Mouse (Mus musculus): ENCODE results near the gene Pbrm1. TPM values are rescaled to one million over a fixed set of nuclear protein-coding genes. Genes with fewer than 3 reads are reported as not detected.
A peak's percentile ranks its signal among the peaks of the same experiment; 100 is the strongest.

The Pbrm1 gene
- polyA plus RNA-seq, 1 experiment from 2014 or later = 119 TPM

DNA sequence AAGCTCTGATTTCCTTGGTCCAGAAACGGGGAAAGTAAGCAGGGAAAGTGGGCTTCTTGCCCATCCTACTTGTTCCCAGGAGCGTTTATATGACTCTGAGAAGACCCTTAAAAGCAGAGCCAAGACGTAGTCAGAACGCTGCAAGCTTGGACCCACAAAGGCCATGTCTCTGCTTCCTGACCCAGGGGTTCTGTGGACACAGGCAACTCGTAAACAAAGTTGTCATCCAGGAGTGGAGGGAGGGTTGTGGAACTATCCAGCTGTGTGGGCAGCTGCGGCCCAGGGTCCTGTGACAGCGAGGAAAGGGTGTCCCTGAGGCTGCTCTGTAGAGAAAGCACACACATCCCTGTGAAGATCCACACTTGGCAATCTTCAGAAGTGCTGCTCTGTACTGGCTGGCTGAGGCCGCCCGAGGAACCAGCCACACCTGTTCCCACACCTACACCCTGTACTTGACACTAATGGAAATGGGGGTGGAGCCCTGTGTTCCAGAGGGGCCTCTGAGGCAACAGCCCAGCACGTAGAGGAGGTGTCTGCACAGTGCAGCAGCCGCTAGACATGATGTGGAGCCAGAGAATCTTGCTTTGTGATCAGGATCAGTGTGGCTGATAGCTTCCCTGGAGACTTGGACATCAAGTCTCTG, 114.2 kb downstream of the Pbrm1 start:
- no peaks in the 10 kb centered on the region for H3K9me3 ChIP-seq (ENCODE audit: control insufficient read depth, low read depth, low read length)
- H3K36me3 ChIP-seq (ENCODE audit: control insufficient read depth, insufficient read depth, low read length) = peaks cover 32% of the 10 kb centered on the region
- peak overlapping the region; percentile 75 for H3K27ac ChIP-seq (ENCODE audit: low read length)
- peak overlapping the region; percentile 87 for H3K4me2 ChIP-seq (replicated peaks; ENCODE audit: low read depth, low read length)
- no peak overlapping the region for H3K4me3 ChIP-seq (ENCODE audit: low read depth, low read length)
- WGBS = 34% methylated on average over 11 of the region's 11 CpGs
- H3K9ac ChIP-seq (replicated peaks; ENCODE audit: low read depth, low read length) = peak overlapping the region; percentile 12; the same call in 1 of the 2 replicates
- peaks cover 29% of the 10 kb centered on the region for H3K4me1 ChIP-seq (ENCODE audit: control insufficient read depth, insufficient read depth, low read length)
- no peaks in the 10 kb centered on the region for H3K27me3 ChIP-seq (ENCODE audit: control insufficient read depth, insufficient read depth, low read length)
- ATAC-seq (ENCODE audit: insufficient number of reproducible peaks, insufficient read depth, low FRiP score, low read depth) = peak; percentile 29; the same call in 1 of the 2 replicates

DNA sequence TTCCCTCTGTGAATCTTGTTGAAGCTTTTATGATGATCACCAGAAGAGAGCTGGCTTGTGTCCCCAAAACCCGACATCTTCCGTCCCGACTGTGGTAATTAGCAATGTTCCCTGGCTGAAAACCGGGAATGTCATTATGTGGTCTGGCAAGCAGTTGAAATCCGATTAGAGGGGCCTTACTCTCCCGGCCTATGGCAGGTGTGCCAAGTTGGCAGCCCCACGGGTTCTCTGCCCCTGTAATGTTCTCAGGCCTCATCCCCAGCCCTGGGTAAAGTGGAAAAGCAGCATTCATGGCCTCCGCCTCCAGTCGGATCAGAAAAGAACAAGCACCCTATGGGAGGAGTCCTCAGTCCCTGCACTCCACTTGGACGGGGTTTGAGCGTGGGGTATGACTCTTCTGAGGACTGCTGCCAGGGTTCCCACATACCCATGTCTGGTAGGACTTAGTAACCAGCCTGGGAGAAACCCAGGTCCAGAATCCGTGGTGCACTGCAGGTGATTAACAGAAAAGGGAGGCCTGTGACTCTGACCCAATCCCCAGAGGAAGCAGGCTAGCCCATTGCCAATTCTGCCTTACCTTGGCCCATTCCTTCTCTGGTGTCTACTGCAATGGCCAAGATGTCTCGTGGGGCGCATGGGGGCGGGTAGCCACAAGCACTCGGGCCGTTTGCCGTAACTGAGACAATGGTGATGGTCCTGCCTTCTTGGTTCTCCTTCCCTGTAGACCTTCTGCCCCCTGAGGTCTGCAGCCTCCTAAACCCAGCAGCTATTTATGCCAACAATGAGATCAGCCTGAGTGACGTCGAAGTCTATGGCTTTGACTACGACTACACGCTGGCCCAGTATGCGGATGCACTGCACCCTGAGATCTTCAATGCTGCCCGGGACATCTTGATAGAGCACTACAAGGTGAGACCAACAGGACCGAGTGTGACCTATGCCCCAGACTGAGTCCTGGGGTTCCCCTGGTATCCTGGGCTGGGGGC, 115.4 kb downstream of the Pbrm1 start:
- H3K27ac ChIP-seq (ENCODE audit: low read length) = no peak overlapping the region; the same call in 1 of the 2 replicates
- H3K4me2 ChIP-seq (replicated peaks; ENCODE audit: low read depth, low read length) = peak overlapping the region; percentile 87; the same call in 1 of the 2 replicates
- no peaks in the 10 kb centered on the region for H3K27me3 ChIP-seq (ENCODE audit: control insufficient read depth, insufficient read depth, low read length)
- no peak overlapping the region for H3K4me3 ChIP-seq (ENCODE audit: low read depth, low read length)
- H3K4me1 ChIP-seq (ENCODE audit: control insufficient read depth, insufficient read depth, low read length) = peaks cover 29% of the 10 kb centered on the region
- H3K36me3 ChIP-seq (ENCODE audit: control insufficient read depth, insufficient read depth, low read length) = peaks cover 43% of the 10 kb centered on the region
- no peak overlapping the region for H3K9ac ChIP-seq (replicated peaks; ENCODE audit: low read depth, low read length)
- no peaks in the 10 kb centered on the region for H3K9me3 ChIP-seq (ENCODE audit: control insufficient read depth, low read depth, low read length)
- no peak for ATAC-seq (ENCODE audit: insufficient number of reproducible peaks, insufficient read depth, low FRiP score, low read depth)
- 87% methylated on average over 25 of the region's 25 CpGs for WGBS

DNA sequence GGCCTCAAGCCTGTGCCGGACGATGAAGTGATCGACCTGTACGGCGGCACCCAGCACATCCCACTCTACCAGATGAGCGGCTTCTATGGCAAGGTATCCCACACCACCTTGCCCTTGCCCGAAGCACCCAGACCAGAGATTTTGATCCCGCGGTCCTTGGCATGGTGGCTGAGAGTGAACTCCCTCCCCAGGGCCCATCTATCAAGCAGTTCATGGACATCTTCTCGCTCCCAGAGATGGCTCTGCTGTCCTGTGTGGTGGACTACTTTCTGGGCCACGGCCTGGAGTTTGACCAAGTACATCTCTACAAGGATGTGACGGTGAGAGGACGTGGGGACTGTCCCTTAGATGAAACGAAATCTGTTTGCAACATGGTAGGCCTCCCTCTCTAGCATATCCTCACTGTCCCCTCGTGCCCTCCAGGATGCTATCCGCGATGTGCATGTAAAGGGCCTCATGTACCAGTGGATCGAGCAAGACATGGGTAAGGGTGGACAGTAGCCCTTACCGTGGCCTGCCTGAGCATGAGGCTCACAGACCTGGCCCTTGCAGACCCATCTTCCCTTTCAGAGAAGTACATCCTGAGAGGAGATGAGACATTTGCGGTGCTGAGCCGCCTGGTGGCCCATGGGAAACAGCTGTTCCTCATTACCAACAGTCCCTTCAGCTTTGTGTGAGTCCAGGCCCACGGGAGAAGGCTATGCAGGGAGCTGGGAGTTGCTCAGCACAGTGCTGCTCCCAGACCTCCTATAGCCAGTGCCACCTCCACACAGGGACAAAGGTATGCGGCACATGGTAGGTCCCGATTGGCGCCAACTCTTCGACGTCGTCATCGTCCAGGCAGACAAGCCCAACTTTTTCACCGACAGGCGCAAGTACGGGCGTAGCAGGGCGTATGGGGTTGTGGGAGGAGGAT, 116.8 kb downstream of the Pbrm1 start:
- Histone ChIP-seq H3K36me3 (ENCODE audit: control insufficient read depth, insufficient read depth, low read length) (peaks cover 56% of the 10 kb centered on the region), H3K9ac (replicated peaks; ENCODE audit: low read depth, low read length) (no peak overlapping the region), H3K4me2 (replicated peaks; ENCODE audit: low read depth, low read length) (no peak overlapping the region), H3K27me3 (ENCODE audit: control insufficient read depth, insufficient read depth, low read length) (no peaks in the 10 kb centered on the region), H3K4me3 (ENCODE audit: low read depth, low read length) (no peak overlapping the region), H3K4me1 (ENCODE audit: control insufficient read depth, insufficient read depth, low read length) (peaks cover 22% of the 10 kb centered on the region), H3K27ac (ENCODE audit: low read length) (no peak overlapping the region), H3K9me3 (ENCODE audit: control insufficient read depth, low read depth, low read length) (no peaks in the 10 kb centered on the region)
- ATAC-seq (ENCODE audit: insufficient number of reproducible peaks, insufficient read depth, low FRiP score, low read depth) = no peak
- WGBS = 95% methylated on average over 34 of the region's 34 CpGs

DNA sequence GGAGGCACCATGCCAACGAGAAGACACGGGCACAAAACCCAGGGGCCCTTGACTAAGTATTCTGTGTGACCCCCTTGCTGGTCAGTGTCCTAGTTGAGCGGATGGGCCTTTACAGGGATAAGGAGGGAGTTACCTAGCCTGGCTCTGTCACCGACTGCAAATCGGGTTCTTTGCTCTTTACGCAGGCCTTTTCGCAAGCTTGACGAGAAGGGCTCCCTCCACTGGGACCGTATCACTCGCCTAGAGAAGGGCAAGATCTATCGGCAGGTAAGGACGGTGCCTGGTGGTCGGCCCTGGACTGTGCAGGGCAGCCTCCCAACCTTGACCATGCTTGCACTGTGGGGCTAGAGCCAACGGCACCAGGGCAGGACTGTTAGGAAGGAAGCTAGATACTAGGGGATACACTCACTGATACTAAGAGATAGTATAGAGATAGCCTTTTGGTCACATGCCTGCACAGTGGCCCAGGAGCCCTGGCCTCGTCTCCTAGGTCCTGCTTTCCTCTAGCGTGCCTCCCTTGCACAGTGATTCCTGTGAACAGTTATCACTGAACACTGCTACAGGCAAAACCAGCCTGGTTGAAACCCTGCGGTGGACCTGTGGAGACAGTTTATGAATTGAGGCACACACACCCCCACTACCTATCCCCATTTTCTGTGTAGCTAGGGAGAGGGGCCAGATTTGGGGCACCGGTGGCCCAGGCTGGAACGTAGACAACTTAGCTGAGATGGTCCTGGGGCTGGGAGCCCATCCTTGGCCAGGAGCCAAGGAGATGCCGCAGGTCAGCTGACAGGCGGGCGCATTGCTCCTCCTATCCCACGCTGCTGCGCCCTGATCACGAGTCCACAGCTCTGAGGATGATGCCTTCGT, 117.7 kb downstream of the Pbrm1 start:
- Histone ChIP-seq H3K27ac (ENCODE audit: low read length) (no peak overlapping the region), H3K4me2 (replicated peaks; ENCODE audit: low read depth, low read length) (no peak overlapping the region), H3K36me3 (ENCODE audit: control insufficient read depth, insufficient read depth, low read length) (peaks cover 65% of the 10 kb centered on the region), H3K4me3 (ENCODE audit: low read depth, low read length) (no peak overlapping the region), H3K9ac (replicated peaks; ENCODE audit: low read depth, low read length) (no peak overlapping the region), H3K27me3 (ENCODE audit: control insufficient read depth, insufficient read depth, low read length) (no peaks in the 10 kb centered on the region), H3K9me3 (ENCODE audit: control insufficient read depth, low read depth, low read length) (no peaks in the 10 kb centered on the region), H3K4me1 (ENCODE audit: control insufficient read depth, insufficient read depth, low read length) (peaks cover 22% of the 10 kb centered on the region)
- ATAC-seq (ENCODE audit: insufficient number of reproducible peaks, insufficient read depth, low FRiP score, low read depth) = no peak
- WGBS = 91% methylated on average over 26 of the region's 26 CpGs

DNA sequence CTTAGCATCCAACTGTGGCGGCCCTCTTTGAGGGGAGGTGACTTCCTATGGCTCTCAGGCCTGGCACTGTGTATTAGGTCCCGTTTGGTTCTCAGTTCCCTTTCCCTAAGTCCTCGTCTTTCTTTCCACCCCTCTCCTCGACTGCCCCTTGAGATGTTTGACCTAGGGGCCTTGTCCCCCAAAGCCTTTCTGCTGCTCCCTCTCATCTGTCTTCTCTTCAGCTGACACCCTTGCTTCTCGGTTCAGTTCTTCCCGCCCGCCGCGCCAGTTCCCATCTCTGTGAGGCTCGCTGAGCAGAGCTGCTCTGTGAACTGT, 118.3 kb downstream of the Pbrm1 start:
- Histone ChIP-seq H3K36me3 (ENCODE audit: control insufficient read depth, insufficient read depth, low read length) (peaks cover 68% of the 10 kb centered on the region), H3K4me1 (ENCODE audit: control insufficient read depth, insufficient read depth, low read length) (peaks cover 17% of the 10 kb centered on the region), H3K4me3 (ENCODE audit: low read depth, low read length) (no peak overlapping the region), H3K9me3 (ENCODE audit: control insufficient read depth, low read depth, low read length) (no peaks in the 10 kb centered on the region), H3K27ac (ENCODE audit: low read length) (0 out of 2 replicates have a peak overlapping the region, but pooled peaks have one; percentile 48), H3K27me3 (ENCODE audit: control insufficient read depth, insufficient read depth, low read length) (no peaks in the 10 kb centered on the region), H3K9ac (replicated peaks; ENCODE audit: low read depth, low read length) (no peak overlapping the region), H3K4me2 (replicated peaks; ENCODE audit: low read depth, low read length) (no peak overlapping the region)
- no peak for ATAC-seq (ENCODE audit: insufficient number of reproducible peaks, insufficient read depth, low FRiP score, low read depth)
- WGBS = 80% methylated on average over 10 of the region's 10 CpGs

DNA sequence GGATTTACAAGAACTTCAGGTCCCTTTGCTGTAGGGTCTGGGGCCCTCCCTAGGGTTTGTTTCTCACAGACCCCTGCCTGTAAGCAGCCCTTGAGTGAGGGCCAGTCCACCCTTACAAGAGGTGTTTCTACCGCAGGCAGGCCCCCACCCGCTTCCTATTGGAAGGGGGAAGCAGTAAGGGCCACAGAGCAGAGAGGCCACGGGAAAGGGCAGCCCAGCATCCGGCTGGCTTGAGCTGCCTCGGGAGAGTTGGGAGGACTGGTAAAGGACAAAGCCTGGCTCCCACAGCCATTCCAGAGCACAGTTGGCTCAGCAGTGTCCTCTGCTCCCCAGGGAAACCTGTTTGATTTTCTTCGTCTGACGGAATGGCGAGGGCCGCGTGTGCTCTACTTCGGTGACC, 118.9 kb downstream of the Pbrm1 start:
- Histone ChIP-seq H3K27me3 (ENCODE audit: control insufficient read depth, insufficient read depth, low read length) (no peaks in the 10 kb centered on the region), H3K9me3 (ENCODE audit: control insufficient read depth, low read depth, low read length) (no peaks in the 10 kb centered on the region), H3K27ac (ENCODE audit: low read length) (0 out of 2 replicates have a peak overlapping the region, but pooled peaks have one; percentile 48), H3K4me3 (ENCODE audit: low read depth, low read length) (no peak overlapping the region), H3K9ac (replicated peaks; ENCODE audit: low read depth, low read length) (no peak overlapping the region), H3K4me1 (ENCODE audit: control insufficient read depth, insufficient read depth, low read length) (peaks cover 11% of the 10 kb centered on the region), H3K4me2 (replicated peaks; ENCODE audit: low read depth, low read length) (no peak overlapping the region), H3K36me3 (ENCODE audit: control insufficient read depth, insufficient read depth, low read length) (peaks cover 68% of the 10 kb centered on the region)
- 88% methylated on average over 11 of the region's 11 CpGs for WGBS
- no peak for ATAC-seq (ENCODE audit: insufficient number of reproducible peaks, insufficient read depth, low FRiP score, low read depth)

DNA sequence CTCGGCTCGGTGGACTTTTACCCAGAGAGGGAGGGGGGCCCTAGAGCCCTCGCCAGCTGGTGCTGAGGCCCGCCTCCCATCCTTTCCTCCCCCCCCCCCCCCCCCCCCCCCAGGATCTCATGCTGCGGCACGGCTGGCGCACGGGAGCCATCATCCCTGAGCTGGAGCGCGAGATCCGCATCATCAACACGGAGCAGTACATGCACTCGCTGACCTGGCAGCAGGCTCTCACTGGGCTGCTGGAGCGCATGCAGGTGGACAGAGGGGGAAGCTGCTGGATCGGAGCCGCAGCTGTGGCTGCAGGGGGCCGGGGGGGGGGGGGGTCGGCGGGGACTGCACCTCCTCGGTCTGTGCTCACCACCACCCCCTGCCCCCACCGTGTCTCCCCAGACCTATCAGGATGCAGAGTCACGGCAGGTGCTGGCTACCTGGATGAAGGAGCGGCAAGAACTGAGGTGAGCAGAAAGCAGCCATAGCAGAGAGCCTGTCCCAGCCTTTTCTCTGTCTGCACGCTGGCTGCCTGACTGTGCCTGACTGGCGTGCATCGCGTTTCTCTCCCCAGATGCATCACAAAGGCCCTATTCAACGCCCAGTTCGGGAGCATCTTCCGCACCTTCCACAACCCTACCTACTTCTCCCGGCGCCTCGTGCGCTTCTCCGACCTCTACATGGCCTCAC, 119.4 kb downstream of the Pbrm1 start:
- no peak overlapping the region for H3K27ac ChIP-seq (ENCODE audit: low read length)
- H3K9ac ChIP-seq (replicated peaks; ENCODE audit: low read depth, low read length) = no peak overlapping the region
- no peak overlapping the region for H3K4me2 ChIP-seq (replicated peaks; ENCODE audit: low read depth, low read length)
- H3K9me3 ChIP-seq (ENCODE audit: control insufficient read depth, low read depth, low read length) = no peaks in the 10 kb centered on the region
- H3K27me3 ChIP-seq (ENCODE audit: control insufficient read depth, insufficient read depth, low read length) = no peaks in the 10 kb centered on the region
- peaks cover 6% of the 10 kb centered on the region for H3K4me1 ChIP-seq (ENCODE audit: control insufficient read depth, insufficient read depth, low read length)
- WGBS = 91% methylated on average over 24 of the region's 35 CpGs
- H3K4me3 ChIP-seq (ENCODE audit: low read depth, low read length) = no peak overlapping the region
- ATAC-seq (ENCODE audit: insufficient number of reproducible peaks, insufficient read depth, low FRiP score, low read depth) = no peak
- peaks cover 68% of the 10 kb centered on the region for H3K36me3 ChIP-seq (ENCODE audit: control insufficient read depth, insufficient read depth, low read length)

Measured in stomach, embryonic 14.5 days (tissue).